Mouse (Mus musculus) granulocyte monocyte progenitor cell, adult 5-6 weeks (primary cell): ENCODE measurements at regions not wholly inside any gene's neighbourhood (a gene's known extent, or its start where the extent isn't known, plus 50 kb on each side); places are given as distances from the start of the nearest gene placed in this dataset.

Experiments
- ATAC-seq: replicated peaks from 2 replicates; pipeline ENCODE4 v1.8.0; 2016; ENCODE audit warnings: mild to moderate bottlenecking, moderate TSS enrichment, inconsistent platforms; ENCODE audit not compliant: poor library complexity, severe bottlenecking

DNA sequence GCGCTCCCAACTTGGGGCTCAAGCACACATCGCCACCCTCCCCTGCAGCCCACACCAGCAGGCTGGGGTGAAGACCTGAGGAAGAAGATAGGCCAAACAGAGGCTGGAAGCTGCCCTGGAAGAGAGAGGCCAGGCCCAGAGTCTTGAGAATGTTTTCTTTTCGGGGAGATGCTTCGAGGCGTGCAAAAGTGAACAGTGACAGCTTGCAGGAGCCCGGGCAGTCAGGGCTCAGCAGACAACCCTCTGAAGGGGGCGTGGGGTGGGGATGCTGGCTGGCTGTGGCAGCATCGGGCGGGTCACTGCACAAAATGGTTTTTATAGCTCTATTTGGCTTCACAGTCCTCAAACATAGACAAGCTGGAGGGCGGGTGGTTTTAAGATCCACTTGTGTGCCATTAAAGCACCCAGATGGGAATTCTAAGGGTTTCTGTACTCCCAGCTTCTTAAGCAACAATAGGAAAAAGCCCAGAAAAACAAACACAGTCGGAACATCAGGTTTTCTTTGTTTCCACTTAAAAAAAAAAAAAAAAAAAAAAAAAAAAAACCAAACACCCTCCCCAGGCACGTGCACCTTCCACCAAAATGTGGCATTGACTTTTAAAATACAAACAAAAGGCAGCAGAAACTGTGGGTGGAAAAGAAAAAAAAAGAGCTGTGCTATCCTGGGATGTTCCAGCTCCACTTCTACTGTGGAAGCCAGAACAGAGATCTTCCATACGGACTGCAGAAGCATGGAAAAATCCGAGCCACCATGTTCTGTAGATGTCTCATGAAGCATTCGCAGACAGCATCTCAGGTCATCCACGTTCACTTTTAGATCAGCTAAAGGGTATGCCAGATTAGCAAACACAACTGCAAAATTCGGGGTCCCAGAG, 123.5 kb downstream of the Ly86 start:
- ATAC-seq: no peak

DNA sequence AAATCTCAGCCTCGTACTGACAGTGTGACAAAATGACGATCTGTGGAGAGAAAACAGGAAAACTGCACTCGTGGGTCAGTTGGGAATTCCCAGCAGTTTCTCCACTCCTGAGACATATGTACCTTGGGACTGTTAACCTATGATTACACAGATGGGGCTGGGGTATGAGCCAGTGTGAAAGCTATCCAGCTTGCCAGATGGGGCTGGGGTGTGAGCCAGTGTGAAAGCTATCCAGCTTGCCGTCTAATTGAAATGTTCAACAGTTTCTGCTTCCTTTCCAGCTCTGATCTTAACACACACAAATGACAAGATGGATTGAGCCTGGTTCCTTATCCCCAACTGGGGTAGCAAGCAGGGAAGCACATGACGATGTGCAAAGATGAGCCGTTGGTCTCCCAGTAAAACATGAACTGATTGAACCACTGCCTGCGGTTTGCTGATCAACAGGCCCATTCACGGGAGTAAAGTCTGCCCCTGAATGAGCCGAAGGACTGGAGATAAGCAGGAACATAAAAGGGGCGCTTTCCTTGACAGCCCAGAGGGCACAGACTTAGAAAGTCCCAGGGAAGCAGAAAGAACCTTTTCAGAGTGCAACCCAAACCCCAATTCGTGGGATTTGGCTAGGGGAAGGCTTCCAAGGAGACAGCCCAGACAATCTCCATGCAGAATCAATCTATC, 125.4 kb downstream of the Ly86 start:
- no peak for ATAC-seq

DNA sequence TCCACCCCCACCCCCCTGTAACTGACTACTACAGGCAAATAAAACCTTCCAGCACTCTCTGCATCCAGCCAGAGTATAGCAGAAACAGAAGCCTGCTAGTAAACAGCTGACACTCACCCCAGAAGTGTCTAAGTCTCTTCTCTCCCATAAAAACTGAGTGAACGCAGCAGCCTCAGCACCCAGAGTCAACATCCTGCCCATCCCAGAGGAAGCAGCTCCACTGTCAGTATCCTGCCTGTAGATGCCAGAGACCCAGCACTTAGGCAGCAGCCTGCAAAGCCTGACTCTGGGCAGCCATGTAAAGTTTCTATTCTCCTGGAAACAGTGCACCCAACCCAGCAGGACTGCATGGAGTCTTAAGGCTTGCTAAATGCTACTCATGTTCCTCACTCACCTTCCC, 128.4 kb downstream of the Ly86 start:
- ATAC-seq: no peak

DNA sequence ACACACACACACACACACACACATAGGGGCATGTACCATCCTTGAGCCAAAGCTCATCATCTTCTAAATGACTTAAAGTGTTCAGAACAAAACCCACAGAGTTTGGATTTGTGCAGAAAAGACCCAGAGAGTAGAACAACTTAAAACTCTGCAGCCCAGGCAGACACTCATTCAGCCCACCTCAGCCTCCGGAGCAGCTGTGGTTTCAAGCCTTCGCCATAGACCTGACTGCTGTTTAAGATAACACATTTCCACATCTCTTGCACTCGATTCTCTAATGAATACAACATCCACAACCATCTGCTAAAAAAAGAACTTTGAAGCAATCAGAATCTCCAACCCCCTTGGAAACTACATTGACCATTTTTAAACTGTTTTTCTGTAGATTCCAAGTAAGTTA, 130.8 kb downstream of the Ly86 start:
- peak; percentile 56 for ATAC-seq

DNA sequence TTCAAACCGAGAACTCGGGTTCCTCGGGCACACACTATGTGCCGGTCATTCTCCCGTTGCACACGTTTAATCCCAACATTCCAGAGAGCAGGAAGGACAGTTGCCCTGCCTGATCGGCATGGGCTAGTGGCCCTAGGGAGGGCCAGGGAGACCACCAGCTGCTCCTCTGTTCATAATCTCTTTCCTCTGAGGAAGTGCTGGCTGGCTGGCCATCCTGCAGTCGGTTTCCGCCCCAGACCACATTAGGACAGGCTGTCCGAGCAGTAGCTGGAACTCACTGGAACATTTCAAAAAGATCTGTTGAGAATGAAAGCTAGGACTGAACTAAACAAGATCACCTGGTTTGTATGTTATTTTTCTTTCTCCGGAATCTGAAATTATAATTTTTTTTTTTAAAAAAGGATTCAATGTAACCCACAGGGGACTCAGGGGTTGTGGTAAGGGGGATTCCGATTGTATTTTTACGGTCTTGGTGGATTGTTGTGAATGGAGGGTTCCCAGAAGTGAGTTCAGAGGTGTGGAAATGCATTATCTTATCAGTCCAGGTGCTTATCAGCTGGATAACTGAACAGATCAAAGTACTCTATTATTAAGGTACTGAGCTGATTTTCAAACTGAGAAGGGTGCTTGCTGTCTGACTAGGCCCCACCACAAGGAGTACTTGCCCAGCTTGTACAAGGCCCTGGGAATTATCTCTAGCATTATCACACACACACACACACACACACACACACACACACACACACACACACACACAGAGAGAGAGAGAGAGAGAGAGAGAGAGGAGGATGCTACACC, 131.4 kb downstream of the Ly86 start:
- ATAC-seq: peak; percentile 59

DNA sequence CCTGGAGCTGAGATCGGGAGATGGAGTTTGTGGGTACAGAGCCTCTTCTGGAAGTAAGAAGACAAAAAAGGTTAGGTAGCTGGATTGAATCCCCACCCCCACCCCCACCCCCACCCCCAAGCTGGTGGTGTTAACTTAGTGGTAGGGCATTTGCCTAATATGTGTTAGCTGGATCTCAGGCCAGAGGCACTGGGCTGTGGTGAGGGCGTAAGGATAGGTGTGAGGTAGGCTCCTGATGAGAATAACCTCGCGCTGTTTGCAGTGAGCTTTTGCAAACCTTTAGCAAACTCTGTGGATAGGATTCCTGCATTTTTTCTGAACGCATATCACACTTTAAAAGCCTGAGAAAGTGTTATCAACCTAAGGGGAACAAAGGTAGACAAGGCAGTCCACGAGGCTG, 132.3 kb downstream of the Ly86 start:
- no peak for ATAC-seq

DNA sequence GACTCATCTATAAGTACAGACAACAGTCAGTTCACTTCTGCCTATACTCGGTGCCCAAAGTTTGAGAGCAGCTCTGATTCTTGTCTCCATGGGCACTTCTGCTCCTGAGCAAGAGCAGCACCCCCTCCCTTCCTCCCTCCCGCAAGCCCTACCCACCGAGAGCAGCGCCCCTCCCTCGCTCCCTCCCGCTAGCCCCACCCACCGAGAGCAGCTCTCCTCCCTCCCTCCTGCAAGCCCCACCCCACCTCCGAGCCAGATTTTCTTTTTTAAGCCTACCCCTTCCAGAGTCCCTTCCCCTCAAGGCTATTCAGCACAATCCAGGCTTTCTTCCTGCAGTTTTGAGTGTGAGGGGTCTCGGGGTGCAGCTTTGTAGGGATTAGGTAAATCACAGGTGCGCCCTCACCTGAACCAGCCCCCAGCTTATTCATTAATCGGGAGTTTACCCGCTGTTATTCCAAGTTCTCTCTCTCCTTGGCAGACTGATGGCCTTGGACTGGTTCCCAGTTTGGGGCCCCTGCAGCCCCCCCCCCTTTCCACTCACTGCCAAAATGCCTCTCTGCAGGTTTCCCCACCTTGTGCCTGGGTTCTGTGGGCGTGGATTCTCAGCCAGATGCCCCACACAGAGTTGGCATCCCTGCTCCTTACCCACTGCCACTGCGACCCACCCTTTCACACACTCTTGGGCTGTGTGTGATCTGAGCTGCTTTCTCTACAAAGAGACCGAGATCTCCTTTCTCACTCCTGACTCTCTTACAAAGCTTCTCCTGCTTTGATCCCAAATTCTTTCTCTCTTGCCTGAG, 132.9 kb downstream of the Ly86 start:
- peak; percentile 80 for ATAC-seq

DNA sequence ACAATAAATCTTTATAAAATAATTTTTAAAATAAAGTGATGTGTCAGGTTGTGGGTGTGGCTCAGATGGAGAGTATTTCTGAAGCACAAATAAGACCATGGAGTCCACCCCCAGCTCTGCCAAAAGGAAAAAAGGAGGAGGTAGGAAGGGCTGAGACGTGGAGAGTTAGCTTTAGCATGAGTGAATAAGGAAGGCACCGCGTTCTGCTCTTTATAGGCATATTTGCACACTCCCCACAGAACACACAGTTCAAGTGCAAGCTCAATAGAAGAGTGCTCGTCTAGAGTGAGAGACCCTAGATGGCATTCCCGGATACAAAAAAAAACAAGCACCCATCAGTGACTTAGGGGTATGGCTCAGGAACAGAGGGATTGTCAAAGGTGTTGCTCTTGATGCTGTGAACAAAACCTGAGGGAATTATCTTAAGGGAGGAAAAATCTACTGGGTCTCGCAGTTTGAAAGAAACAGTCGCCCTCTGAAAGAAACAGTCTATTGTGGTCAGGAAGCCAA, 134.2 kb downstream of the Ly86 start:
- ATAC-seq: no peak

DNA sequence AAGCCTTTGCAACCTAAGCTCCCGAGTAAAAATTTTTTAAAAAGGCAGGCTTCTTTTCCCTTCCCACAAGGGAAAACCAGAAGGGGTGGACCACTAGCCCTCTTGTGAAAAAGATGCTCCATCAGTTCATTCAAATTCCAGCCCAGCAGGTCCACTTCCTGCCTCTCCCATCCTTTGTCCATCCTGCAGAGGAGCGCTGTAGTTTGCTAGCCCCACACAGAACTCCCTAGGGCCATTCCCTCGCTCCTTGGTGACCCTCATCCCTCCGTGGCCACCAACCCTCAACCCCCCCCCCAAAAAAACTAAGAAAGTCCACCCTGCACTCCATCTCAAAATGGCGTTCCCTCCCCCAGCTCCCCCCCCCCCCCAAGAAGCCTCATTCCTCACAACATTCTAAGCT, 136.5 kb downstream of the Ly86 start:
- no peak for ATAC-seq

DNA sequence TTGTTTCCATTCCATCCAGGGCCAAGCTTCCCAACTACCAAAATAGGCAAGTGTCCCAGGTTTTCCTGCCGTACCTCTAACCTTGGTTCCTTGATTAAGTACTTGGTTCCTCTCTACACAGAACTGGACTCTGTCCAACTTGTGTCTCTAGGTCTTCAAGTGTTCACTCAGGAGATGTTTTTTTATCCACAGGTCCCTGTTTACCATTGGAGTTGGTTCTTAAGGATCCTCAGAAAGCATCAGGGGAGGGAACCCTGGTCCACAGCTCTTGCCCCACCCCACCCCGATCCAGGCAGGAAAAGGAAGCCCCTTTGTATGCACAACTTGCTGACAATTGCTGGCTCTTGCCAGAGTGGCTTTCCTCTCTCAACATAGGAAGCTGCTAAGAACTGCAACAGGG, 137.0 kb downstream of the Ly86 start:
- ATAC-seq: 0 out of 2 replicates have a peak, but pooled peaks have one; percentile 12

DNA sequence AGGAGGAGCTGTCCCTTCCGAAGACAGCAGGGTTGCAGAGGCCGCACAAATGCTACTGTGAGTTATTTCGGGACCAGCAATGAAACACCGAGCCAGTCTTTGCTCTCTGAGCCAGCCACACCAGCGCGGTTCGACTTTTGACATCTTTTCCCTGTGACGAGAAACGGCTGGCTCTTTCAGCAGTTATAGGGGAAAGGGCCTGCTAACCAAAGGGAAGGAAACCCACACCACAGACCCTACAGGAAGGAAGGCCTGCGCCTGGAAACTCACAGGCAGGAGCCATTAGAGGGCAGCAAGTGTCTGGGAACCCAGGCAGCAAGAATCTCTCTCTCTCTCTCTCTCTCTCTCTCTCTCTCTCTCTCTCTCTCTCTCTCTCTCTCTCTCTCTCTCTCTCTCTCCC, 137.6 kb downstream of the Ly86 start:
- ATAC-seq: peak; percentile 85

DNA sequence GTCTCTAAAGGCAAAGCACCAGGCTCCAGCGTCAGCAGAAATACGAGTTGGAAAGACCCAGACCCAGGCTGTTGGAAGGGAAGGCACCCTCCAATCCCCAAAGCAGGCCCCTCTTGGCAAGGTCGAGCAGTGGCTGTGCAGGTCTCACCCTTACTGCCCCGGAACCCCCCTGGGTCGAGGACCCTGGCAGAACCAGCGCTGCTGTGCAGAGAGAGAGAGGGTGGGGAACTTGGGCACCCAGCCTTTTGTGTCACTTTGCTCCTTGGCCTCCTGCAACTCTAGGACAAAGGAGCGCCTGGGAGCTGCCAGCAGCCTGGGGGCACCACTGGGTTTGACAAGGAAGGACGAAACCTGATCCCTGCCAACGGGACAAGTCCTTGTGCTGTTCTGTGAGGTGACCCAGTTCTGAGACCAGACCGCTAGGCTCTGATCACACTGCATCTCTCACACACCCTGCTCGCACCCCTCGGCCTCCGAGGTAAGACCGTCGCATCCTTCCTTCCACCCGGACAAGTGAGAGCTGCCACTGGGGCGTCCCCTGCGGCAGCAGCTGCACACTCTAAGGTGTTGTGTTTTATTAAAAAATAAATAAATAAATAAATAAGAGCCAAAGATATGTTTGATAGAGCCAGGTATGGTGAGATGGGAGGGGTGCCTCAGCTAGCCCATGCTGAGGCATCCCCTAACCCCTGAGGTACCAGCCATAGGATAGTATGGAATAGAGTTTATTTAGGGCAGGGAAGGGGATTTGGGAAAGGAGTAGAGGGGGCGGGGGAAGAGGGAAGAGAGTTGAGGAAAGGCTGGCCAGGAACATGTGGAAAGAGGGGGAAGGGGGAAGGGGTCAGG, 138.2 kb downstream of the Ly86 start:
- ATAC-seq: peak; percentile 29

DNA sequence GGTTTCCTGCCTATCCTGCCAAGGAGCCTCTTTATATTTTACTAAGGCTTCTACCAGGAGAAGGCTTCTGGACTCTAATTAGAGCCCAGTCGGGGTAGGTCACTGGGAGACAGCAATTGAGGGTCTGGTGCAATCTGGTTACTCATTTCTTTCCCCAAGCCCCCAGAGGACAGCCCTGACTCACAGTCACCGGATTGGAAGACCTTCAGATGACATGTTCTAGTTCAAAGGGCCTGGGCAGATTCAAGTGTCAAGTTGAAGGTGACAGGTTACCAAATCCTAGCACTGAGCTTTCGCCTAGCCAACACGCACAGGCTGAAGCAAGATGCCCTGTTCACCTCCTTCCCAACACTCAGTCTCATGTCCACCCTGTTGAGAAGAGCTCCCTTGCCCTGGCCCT, 139.6 kb downstream of the Ly86 start:
- peak; percentile 23 for ATAC-seq

DNA sequence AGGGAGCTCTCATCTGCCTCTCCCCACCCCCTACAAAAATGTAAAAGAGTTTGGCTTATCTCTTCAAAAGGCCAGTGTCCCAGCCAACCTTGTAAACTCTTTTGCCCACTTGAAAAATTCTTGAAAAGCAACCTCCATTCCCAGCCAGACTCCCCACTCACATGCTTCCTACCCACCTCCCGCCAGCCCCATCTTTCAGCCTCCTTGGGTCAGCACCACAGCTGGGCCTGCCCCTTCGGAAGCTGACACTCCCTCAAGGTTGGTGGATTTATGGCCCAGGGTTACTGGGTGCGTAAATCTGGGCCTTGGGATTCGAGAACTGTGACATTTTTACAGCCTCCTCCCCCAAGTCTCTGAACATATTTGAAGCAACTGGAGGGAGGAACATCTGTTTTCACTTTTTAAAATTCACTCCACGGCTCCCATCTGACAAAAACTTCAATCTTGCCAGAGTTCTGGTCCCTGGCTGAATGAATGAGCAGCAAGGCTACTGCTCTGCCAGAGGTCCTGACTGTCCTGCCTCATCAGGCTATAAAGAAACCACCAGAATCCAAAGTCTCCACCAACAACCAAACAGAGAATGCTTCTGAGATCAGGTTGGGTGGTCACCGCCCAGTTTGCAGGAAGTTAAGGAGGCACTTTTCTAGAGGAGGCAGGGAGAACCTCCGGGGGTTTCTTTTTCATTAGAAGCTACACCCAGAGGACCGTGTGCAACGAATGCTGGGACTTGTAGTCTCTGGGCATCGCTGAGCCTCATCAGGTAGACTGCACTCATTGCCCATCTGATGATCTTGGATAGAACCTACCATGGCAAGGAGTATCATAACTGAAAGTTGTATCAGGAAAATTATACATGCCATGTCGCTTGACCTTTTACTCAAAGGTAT, 147.3 kb downstream of the Ly86 start:
- ATAC-seq: no peak

DNA sequence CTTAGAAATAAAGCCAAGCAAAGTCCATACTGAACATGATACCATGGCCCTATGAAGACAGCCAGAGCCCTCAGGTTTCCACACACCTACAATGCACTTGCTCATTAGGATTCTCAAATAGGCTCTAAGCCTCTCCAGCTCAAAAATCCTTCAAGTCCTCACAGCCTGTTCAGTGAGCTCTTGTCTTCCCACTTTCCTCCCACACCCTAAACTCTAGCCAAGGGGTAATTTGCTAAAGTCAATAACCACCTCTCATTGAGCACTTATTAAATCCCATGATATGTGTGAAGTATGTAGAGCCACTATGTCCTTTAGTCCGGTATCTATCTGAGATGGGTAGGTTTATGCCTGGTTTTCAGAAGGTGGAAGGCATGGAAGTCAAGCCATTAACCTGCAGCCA, 148.3 kb downstream of the Ly86 start:
- ATAC-seq: no peak

DNA sequence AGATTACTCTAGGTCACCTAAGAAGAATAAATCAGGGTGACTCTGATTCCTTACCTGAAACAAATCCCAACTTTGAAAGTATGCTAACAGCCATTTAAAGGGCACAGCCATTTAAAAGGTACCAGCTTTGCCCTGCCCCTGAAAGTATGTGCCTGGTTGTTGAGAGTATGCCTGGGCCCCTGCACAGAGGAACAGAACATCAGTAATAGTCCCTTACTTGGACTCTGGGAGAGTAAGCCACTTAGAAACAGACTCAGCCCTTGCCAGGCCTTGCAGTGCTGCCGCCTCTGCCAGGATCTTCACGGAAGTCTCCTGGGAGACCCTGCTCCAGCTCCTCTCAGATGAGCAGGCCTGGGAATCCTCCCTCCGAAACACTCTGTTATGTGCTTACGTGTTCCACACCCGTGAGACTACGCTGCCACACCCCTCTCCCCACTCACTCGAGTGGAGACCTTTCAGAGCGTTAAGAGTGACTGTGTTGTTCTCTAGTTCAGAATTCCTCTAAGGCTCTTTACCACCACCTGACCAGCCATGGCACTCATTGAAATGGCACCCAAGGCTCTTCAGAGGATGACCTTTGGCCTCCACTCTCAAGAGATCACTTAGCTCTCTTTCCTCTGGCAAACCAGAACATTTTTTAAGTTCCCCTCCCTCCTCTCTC, 150.4 kb downstream of the Ly86 start:
- ATAC-seq: no peak

DNA sequence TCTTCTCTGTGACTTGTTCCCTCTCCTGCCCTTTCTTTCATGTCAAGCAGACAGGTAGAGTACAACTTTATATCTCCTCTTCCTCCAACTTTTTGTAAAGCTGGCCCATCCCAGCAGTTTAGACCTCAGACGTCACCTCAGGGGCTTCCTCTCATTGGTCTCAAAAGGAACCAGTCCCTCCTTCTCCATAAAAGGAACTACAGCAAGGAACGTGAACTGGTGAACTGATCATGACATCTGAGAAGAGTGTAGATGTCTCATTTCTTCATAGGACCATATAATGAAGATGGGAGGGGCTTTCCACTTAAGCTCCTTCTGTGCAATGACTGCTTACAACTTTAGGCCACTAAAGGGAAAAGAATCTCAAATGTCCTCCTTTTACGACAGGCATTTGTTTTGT, 153.0 kb downstream of the Ly86 start:
- ATAC-seq: peak; percentile 75
